Mouse (Mus musculus): ENCODE data around the gene Cct4. TPM values are rescaled to one million over a fixed set of nuclear protein-coding genes. Genes with fewer than 3 reads are reported as not detected.

The Cct4 gene
- total RNA-seq, 2 experiments from 2014 or later, result 111 to 117 TPM

DNA sequence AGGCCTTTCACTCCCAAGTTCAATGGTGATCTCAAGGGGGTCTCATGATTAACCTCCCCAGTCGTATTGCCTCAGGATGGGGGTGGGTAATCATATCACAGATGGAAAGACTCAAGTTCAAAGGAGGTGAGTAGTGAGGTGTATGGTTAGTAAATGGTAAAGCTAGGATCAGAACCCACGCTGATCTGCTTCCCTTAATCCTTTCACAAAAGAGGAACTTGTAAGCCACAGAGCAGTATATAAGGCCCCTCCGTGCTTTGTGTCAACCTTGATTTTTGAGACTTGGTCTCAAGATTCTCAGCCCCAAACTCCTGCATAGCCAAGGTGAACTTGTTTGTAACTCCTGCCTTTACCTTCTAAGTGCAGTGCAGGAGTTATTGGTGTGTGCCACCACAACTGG lies 33.9 kb downstream of the Cct4 start:
- no peak for DNase-seq (ENCODE audit: low spot score in 2 of 2)

DNA sequence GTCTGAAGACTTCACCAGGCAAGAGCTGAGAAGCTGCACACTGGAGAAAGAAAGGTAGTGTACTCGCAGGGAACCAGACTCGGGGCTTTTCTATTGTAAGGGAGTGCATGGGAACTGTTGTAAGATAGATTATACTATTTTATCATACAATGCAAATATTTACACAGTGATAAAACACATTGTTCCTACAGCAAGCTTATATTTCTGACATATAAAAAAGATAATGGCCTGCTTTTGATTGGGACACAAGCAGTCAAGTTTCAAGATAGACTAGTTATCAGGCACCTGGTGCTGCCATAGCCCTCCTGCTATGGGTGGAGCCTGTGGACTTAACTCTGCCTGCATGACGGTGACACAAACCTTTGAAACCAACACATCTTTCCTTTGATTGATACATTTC lies 38.6 kb downstream of the Cct4 start:
- DNase-seq (ENCODE audit: low spot score in 2 of 2), result no peak

DNA sequence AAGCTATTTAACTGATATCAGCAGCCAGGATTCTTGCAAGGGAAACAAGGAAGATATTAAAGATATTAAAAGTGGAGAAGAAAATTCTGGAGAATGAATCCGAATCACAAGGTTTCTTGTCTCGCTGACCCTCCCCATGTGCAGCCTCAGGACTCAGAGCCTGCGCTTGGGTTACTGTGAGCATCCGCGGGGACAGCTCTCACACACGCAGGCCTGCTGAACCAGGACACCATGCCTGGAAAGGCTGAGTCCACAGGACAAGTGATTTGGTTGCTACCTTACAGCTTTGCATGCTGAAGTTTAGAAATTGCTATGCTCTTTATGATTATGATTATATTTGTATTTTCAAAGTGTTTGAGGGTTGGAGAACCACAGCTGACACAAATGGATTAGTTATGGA lies 39.1 kb downstream of the Cct4 start:
- no peak for DNase-seq (ENCODE audit: low spot score in 2 of 2)

DNA sequence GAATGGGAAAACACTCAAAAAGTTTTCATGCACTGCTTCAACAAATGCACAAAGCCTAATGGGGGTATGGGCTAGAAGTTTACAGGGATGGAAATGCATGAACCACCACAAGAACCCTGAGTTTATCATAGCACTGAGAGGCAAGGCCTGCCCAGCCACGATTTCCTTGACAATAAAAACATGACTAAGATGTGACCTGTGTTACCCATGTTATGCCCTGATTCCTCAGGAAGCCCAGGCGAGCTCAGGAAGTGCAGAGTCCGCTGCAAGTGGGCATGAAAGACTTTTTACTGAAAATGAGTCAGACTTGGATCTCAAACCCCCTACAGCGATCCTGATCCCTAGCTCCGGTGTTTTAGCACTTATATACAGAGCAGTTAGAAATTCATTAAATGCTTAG lies 56.9 kb downstream of the Cct4 start:
- DNase-seq (ENCODE audit: low spot score in 2 of 2), result no peak

DNA sequence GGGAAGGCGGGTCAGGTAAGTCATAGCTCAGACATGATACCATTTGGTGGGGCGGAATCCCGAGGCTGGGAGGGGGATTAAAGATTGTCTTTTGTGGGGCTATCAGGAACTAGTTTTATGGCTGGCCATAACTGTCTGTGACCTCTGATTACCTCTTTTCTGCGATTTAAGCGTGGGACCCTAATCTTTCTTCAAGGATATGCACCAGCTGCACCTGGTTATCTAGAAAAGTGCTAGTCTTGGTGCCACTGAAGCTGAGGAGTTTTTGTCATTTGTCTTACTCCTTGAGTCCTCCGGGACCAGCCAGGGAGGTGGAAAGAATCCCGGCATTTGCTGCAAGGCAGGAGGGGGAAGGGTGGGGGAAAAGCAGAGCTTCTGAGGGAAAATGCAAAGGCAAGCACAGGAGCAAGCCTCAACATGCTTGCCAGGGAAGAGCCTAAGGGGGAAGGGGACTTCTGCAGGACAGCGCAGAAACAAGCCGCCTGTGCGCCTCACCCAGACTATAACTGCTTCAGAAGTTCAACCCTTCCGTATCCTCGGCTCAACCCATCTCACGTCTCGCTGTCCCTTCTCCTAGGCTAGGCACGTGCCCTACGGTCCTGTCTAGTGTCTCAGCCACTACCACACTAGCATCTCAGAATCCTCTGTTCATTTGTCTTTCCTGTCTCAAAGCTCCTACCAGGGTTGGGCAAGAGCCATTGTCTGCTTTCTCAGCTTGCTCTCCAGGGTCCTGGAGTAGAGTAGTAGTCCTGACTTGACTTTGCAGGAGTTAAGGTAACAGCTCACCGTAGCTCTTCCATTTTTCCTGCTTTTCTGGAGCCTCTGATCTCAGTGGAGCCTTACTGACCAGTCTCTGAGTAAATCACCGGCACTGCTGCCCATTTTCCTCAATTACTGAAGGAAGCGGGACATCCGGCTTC lies 57.6 kb downstream of the Cct4 start:
- DNase-seq (ENCODE audit: low spot score in 2 of 2), result no peak

DNA sequence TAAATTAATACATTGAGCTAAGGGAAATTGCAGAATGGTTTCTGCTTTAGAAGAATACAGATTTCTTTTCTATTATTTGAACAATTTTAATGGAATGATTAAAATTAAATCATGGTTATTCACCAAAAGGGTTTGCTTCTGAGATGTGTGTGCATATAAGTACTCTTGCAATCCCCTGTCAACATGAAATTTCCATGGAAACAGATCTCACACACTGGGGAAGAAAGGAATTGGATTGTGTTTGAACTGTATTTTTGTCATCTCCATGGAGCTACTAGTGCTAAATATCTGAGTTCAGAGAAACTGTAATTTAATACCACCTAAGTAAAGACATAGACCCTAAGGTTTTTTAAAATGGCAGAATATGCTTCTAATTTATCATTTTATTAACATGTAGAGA lies 59.3 kb downstream of the Cct4 start:
- no peak for DNase-seq (ENCODE audit: low spot score in 2 of 2)

DNA sequence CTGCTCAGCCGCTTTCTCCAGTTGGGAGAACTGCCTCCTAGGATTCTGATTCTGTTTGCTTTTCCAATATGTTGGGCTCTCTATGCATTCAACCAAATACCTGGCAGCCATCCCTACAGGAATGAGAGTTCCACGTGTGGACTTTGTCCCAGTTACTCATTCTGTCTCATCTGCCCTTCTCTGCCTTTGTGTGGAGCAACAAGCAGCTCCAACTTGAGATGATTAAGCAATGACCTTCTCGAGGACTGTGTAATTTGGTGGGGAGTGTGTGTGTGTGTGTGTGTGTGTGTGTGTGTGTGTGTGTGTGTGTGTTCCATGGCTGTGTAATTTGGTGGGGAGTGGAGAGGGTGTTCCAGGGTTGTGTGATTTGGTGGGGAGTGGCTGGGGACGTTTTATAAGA lies 62.0 kb downstream of the Cct4 start:
- no peak for DNase-seq (ENCODE audit: low spot score in 2 of 2)

Other genes with a start within 250 kb of the Cct4 start
- 10 to 100 TPM; 13.5 to 19.3 TPM for gene B3gnt2, start 129.6 kb upstream of the Cct4 start, total RNA-seq (2021)
- 10 to 100 TPM; 70.9 to 72.5 TPM for gene Zrsr1, start 18.5 kb upstream of the Cct4 start, total RNA-seq (2021)
- 10 to 100 TPM; 10.1 to 11.3 TPM for gene Gm28048, start 8.4 kb upstream of the Cct4 start, total RNA-seq (2021)
- 10 to 100 TPM; 46.4 to 47.6 TPM for gene Commd1, start 8.1 kb upstream of the Cct4 start, total RNA-seq (2021)
- gene Fam161a, start 17.0 kb downstream of the Cct4 start, total RNA-seq (2021), result 1 to 10 TPM; 3.2 to 5.2 TPM

All from left cerebral cortex, adult 18-20 months (tissue).